Mouse (Mus musculus): ENCODE measurements around the gene Adcy10.
A peak's percentile ranks its signal among the peaks of the same experiment; 100 is the strongest.

The Adcy10 gene

GRCm38 (mm10) chr1:165604203-165604602, 119.2 kb downstream of the Adcy10 start:
- no peak for DNase-seq (ENCODE audit: low spot score)

- DNase-seq (ENCODE audit: low spot score) = no peak
Observed at GRCm38 (mm10) chr1:165605108-165605507, 120.1 kb downstream of the Adcy10 start.

- DNase-seq (ENCODE audit: low spot score) = no peak
Observed at GRCm38 (mm10) chr1:165605774-165606173, 120.8 kb downstream of the Adcy10 start.

GRCm38 (mm10) chr1:165608904-165609303, 123.9 kb downstream of the Adcy10 start:
- no peak for DNase-seq (ENCODE audit: low spot score)

GRCm38 (mm10) chr1:165609495-165610320, 124.7 kb downstream of the Adcy10 start:
- DNase-seq (ENCODE audit: low spot score) = no peak

- no peak for DNase-seq (ENCODE audit: low spot score)
Observed at GRCm38 (mm10) chr1:165610321-165610999, 125.5 kb downstream of the Adcy10 start.

- DNase-seq (ENCODE audit: low spot score) = peak; percentile 25
Observed at GRCm38 (mm10) chr1:165612714-165613113, 127.7 kb downstream of the Adcy10 start.

- no peak for DNase-seq (ENCODE audit: low spot score)
Observed at GRCm38 (mm10) chr1:165613926-165614325, 128.9 kb downstream of the Adcy10 start.

GRCm38 (mm10) chr1:165614793-165615192, 129.8 kb downstream of the Adcy10 start:
- DNase-seq (ENCODE audit: low spot score) = no peak

- no peak for DNase-seq (ENCODE audit: low spot score)
Observed at GRCm38 (mm10) chr1:165616652-165617051, 131.7 kb downstream of the Adcy10 start.

- DNase-seq (ENCODE audit: low spot score) = no peak
Observed at GRCm38 (mm10) chr1:165617166-165617891, 132.3 kb downstream of the Adcy10 start.

GRCm38 (mm10) chr1:165618201-165618624, 133.2 kb downstream of the Adcy10 start:
- no peak for DNase-seq (ENCODE audit: low spot score)

GRCm38 (mm10) chr1:165625058-165625457, 140.1 kb downstream of the Adcy10 start:
- no peak for DNase-seq (ENCODE audit: low spot score)

GRCm38 (mm10) chr1:165625896-165626295, 140.9 kb downstream of the Adcy10 start:
- no peak for DNase-seq (ENCODE audit: low spot score)
